Mouse (Mus musculus): ENCODE measurements at regions not wholly inside any gene's neighbourhood (a gene's known extent, or its start where the extent isn't known, plus 50 kb on each side); places are given as distances from the start of the nearest gene placed in this dataset.

GRCm38 (mm10) chr5:46209076-46209475 is 351.7 kb upstream of the Lcorl start:
- 64% methylated on average over 2 of the region's 2 CpGs for WGBS
- no peak for TF ChIP-seq CTCF (IDR thresholded peaks at IDR 0.05; ENCODE audit: low read depth)
- Histone ChIP-seq H3K9ac (no peak overlapping the region), H3K27me3 (ENCODE audit: insufficient read depth, low read length) (no peaks in the 10 kb centered on the region), H3K4me2 (no peak overlapping the region), H3K9me3 (ENCODE audit: low read depth, low read length) (no peaks in the 10 kb centered on the region), H3K4me1 (ENCODE audit: insufficient read depth) (no peaks in the 10 kb centered on the region), H3K4me3 (ENCODE audit: low read depth, low read length) (no peak overlapping the region), H3K27ac (ENCODE audit: low read depth) (no peak overlapping the region), H3K36me3 (ENCODE audit: insufficient read depth) (no peaks in the 10 kb centered on the region)
- ATAC-seq (ENCODE audit: insufficient read depth): no peak
- DNase-seq: peak; percentile 42

- Histone ChIP-seq H3K27me3 (ENCODE audit: insufficient read depth, low read length) (no peaks in the 10 kb centered on the region), H3K36me3 (ENCODE audit: insufficient read depth) (no peaks in the 10 kb centered on the region), H3K4me3 (ENCODE audit: low read depth, low read length) (no peak overlapping the region), H3K9me3 (ENCODE audit: low read depth, low read length) (no peaks in the 10 kb centered on the region), H3K9ac (no peak overlapping the region), H3K27ac (ENCODE audit: low read depth) (no peak overlapping the region), H3K4me1 (ENCODE audit: insufficient read depth) (no peaks in the 10 kb centered on the region), H3K4me2 (no peak overlapping the region)
- WGBS: 53% methylated on average over 4 of the region's 4 CpGs
- ATAC-seq (ENCODE audit: insufficient read depth): peak; percentile 68
- peak; percentile 33 for DNase-seq
- no peak for TF ChIP-seq CTCF (IDR thresholded peaks at IDR 0.05; ENCODE audit: low read depth)
Observed at GRCm38 (mm10) chr5:46203744-46204143, 346.3 kb upstream of the Lcorl start.

GRCm38 (mm10) chr5:46202457-46202772 is 345.0 kb upstream of the Lcorl start:
- Histone ChIP-seq H3K27ac (ENCODE audit: low read depth) (no peak overlapping the region), H3K9ac (no peak overlapping the region), H3K9me3 (ENCODE audit: low read depth, low read length) (no peaks in the 10 kb centered on the region), H3K4me1 (ENCODE audit: insufficient read depth) (no peaks in the 10 kb centered on the region), H3K4me3 (ENCODE audit: low read depth, low read length) (no peak overlapping the region), H3K36me3 (ENCODE audit: insufficient read depth) (no peaks in the 10 kb centered on the region), H3K27me3 (ENCODE audit: insufficient read depth, low read length) (no peaks in the 10 kb centered on the region), H3K4me2 (no peak overlapping the region)
- ATAC-seq (ENCODE audit: insufficient read depth) (no peak), DNase-seq (no peak)
- 59% methylated on average over 2 of the region's 2 CpGs for WGBS
- no peak for TF ChIP-seq CTCF (IDR thresholded peaks at IDR 0.05; ENCODE audit: low read depth)

GRCm38 (mm10) chr5:46201639-46202456 is 344.4 kb upstream of the Lcorl start:
- WGBS: 80% methylated on average over 6 of the region's 6 CpGs
- Histone ChIP-seq H3K4me3 (ENCODE audit: low read depth, low read length) (no peak overlapping the region), H3K4me1 (ENCODE audit: insufficient read depth) (no peaks in the 10 kb centered on the region), H3K9ac (no peak overlapping the region), H3K27me3 (ENCODE audit: insufficient read depth, low read length) (no peaks in the 10 kb centered on the region), H3K36me3 (ENCODE audit: insufficient read depth) (no peaks in the 10 kb centered on the region), H3K4me2 (no peak overlapping the region), H3K9me3 (ENCODE audit: low read depth, low read length) (no peaks in the 10 kb centered on the region), H3K27ac (ENCODE audit: low read depth) (no peak overlapping the region)
- DNase-seq (no peak), ATAC-seq (ENCODE audit: insufficient read depth) (no peak)
- TF ChIP-seq CTCF (IDR thresholded peaks at IDR 0.05; ENCODE audit: low read depth): no peak

- TF ChIP-seq CTCF (IDR thresholded peaks at IDR 0.05; ENCODE audit: low read depth): no peak
- Histone ChIP-seq H3K9me3 (ENCODE audit: low read depth, low read length) (no peaks in the 10 kb centered on the region; the same call in 1 of the 2 replicates), H3K27ac (ENCODE audit: low read depth) (no peak overlapping the region), H3K4me1 (ENCODE audit: insufficient read depth) (no peaks in the 10 kb centered on the region), H3K4me2 (no peak overlapping the region), H3K9ac (no peak overlapping the region), H3K27me3 (ENCODE audit: insufficient read depth, low read length) (no peaks in the 10 kb centered on the region), H3K36me3 (ENCODE audit: insufficient read depth) (no peaks in the 10 kb centered on the region), H3K4me3 (ENCODE audit: low read depth, low read length) (no peak overlapping the region)
- WGBS: 91% methylated on average over 2 of the region's 2 CpGs
- ATAC-seq (ENCODE audit: insufficient read depth) (no peak), DNase-seq (no peak)
Observed at GRCm38 (mm10) chr5:46186908-46187307, 329.5 kb upstream of the Lcorl start.

- no peaks in the 10 kb centered on the region for H3K36me3 ChIP-seq (ENCODE audit: insufficient read depth)
Observed at GRCm38 (mm10) chr5:46182157-46182556, 324.7 kb upstream of the Lcorl start.

GRCm38 (mm10) chr5:46172315-46172714 is 314.9 kb upstream of the Lcorl start:
- WGBS: 25% methylated on average over 3 of the region's 3 CpGs
- DNase-seq (no peak), ATAC-seq (ENCODE audit: insufficient read depth) (no peak)
- Histone ChIP-seq H3K4me3 (ENCODE audit: low read depth, low read length) (no peak overlapping the region), H3K27ac (ENCODE audit: low read depth) (no peak overlapping the region), H3K36me3 (ENCODE audit: insufficient read depth) (no peaks in the 10 kb centered on the region), H3K9ac (no peak overlapping the region), H3K4me2 (no peak overlapping the region), H3K4me1 (ENCODE audit: insufficient read depth) (no peaks in the 10 kb centered on the region), H3K9me3 (ENCODE audit: low read depth, low read length) (no peaks in the 10 kb centered on the region), H3K27me3 (ENCODE audit: insufficient read depth, low read length) (no peaks in the 10 kb centered on the region)
- TF ChIP-seq CTCF (IDR thresholded peaks at IDR 0.05; ENCODE audit: low read depth): no peak

More at GRCm38 (mm10) chr5:46182157-46182556, 324.7 kb upstream of the Lcorl start:
- H3K27me3 ChIP-seq (ENCODE audit: insufficient read depth, low read length): no peaks in the 10 kb centered on the region
- TF ChIP-seq CTCF (IDR thresholded peaks at IDR 0.05; ENCODE audit: low read depth): no peak
- DNase-seq (no peak), ATAC-seq (ENCODE audit: insufficient read depth) (no peak)
- H3K9ac ChIP-seq: no peak overlapping the region
- WGBS: 69% methylated on average over 2 of the region's 2 CpGs
- H3K4me3 ChIP-seq (ENCODE audit: low read depth, low read length): no peak overlapping the region
- H3K9me3 ChIP-seq (ENCODE audit: low read depth, low read length): no peaks in the 10 kb centered on the region
- no peaks in the 10 kb centered on the region for H3K4me1 ChIP-seq (ENCODE audit: insufficient read depth)
- H3K27ac ChIP-seq (ENCODE audit: low read depth): no peak overlapping the region
- no peak overlapping the region for H3K4me2 ChIP-seq
